Mouse (Mus musculus) B cell, adult 62 days (primary cell): ENCODE measurements around the gene Myh15. TPM values are rescaled to one million over a fixed set of nuclear protein-coding genes. Genes with fewer than 3 reads are reported as not detected.

ENCODE experiments used
- total RNA-seq: library from RNA; stranded (reverse); gene quantifications from 4 replicates; pipeline ENCODE4 v1.2.4, GENCODE M21; 2023

Myh15 gene
- total RNA-seq = not detected in 4 replicates

GRCm38 (mm10) chr16:49057186-49057585 is at the start of gene Myh15:
Gene Myh15 (plus strand): TSS chr16:49057486.

Other genes starting within 250 kb of the Myh15 start
- not detected in 4 replicates for gene Retnlb, start 240.6 kb upstream of the Myh15 start, total RNA-seq
- not detected in 4 replicates for gene Retnla, start 214.9 kb upstream of the Myh15 start, total RNA-seq
- 1.5 to 2.1 TPM (median 1.8 TPM) in 4 replicates for gene Retnlg, start 184.9 kb upstream of the Myh15 start, total RNA-seq
- gene Dzip3, start 63.3 kb upstream of the Myh15 start, total RNA-seq = 11.8 to 17.2 TPM (median 12.7 TPM) in 4 replicates
- gene Cip2a, start 63.3 kb upstream of the Myh15 start, total RNA-seq = 5.3 to 8.5 TPM (median 6.3 TPM) in 4 replicates